Mouse (Mus musculus) kidney, embryonic 15.5 days (tissue): ENCODE results near the gene Mef2c. TPM values are rescaled to one million over a fixed set of nuclear protein-coding genes. Genes with fewer than 3 reads are reported as not detected.

Experiments used
- ATAC-seq: fragments of 200-750 bp; cut with Nextera tagmentation; replicated peaks from 2 replicates; pipeline ENCODE4 v1.8.0; 2017; ENCODE audit warnings: moderate TSS enrichment; ENCODE audit not compliant: low FRiP score
- H3K27ac ChIP-seq: fragments of 300-500 bp; sonication (generic); 2 replicates; pipeline ENCODE4 v1.5.1; 2015; ENCODE audit warnings: mild to moderate bottlenecking, inconsistent platforms
- H3K27me3 ChIP-seq: fragments of 300-500 bp; sonication (generic); 2 replicates; pipeline ENCODE4 v1.6.1; 2015; ENCODE audit warnings: inconsistent platforms
- H3K36me3 ChIP-seq: fragments of 300-500 bp; sonication (generic); 2 replicates; pipeline ENCODE4 v1.6.1; 2015; ENCODE audit warnings: inconsistent platforms
- H3K4me1 ChIP-seq: fragments of 300-500 bp; sonication (generic); 2 replicates; pipeline ENCODE4 v1.6.1; 2015; ENCODE audit warnings: inconsistent platforms
- H3K4me2 ChIP-seq: fragments of 300-500 bp; sonication (generic); 2 replicates; pipeline ENCODE4 v1.6.1; 2015; ENCODE audit warnings: moderate library complexity, mild to moderate bottlenecking, inconsistent platforms
- H3K4me3 ChIP-seq: fragments of 300-500 bp; sonication (generic); replicated peaks from 2 replicates; pipeline ENCODE4 v1.5.1; 2015; ENCODE audit warnings: mild to moderate bottlenecking, inconsistent platforms
- H3K9ac ChIP-seq: fragments of 300-500 bp; sonication (generic); 2 replicates; pipeline ENCODE4 v1.6.1; 2015; ENCODE audit warnings: mild to moderate bottlenecking, inconsistent platforms
- H3K9me3 ChIP-seq: fragments of 300-500 bp; sonication (generic); replicated peaks from 2 replicates; pipeline ENCODE4 v1.6.1; 2016; ENCODE audit warnings: inconsistent platforms
- WGBS: fragments of 180-500 bp; shearing (Covaris S2); methylation state at CpG from one replicate; pipeline ENCODE4 v1.1.7; 2015; ENCODE audit warnings: mixed read lengths; 5-methylcytosine and 5-hydroxymethylcytosine counted together
- polyA plus RNA-seq: library from polyadenylated mRNA; unstranded; fragments of >200 nt; fragmentation: Nextera tagmentation; extraction: Ambion mirVana; gene quantifications from 2 replicates; pipeline ENCODE4 v1.2.1, GENCODE M21; 2015

The Mef2c gene
- 53.6 and 60.4 TPM in 2 replicates for polyA plus RNA-seq

DNA sequence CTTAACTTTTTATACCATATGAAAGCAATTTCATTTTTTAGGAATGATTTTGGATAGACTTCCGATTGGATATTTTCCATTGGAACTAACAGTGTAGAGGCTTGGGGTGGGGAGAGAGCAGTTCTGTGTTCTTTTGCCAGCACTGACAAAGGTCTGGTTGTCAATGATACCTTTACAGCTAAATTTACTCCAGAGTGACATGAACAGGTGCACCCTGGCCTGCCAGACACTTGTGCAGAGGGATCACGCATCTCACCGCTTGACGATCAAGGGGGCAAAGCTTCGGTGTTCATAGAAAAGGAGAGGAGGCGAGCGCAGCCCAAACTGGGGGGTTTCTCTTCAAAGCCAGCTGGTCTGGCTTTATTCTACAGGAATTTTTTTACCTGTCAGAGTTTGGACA is at the start of gene Mef2c:
TSS of gene Mef2c (plus strand) at position 116 of the 400 bp plus-strand sequence.
- no peaks in the 10 kb centered on the region for H3K36me3 ChIP-seq
- 85% methylated on average over 7 of the region's 7 CpGs for WGBS

DNA sequence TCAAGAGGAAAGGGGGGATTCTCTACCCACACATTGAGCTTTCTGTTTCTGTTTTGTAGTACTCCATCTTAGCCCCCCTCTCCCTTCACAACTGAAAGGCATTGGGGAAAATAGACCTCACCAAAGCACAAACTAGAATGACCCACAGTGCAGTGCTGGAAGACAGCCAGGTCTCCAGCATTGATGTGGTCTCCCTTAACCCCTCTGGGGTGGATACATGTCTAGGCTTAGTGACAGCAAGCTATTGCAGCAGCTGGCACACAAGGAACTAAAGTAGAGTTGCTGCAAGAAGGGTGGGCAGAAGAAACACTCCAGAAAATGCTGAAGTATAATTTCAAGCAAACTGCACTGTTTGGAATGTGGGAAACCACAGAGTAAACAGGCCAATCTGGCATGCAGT is 45.1 kb upstream of the Mef2c start:
- ATAC-seq: no peak
- no peaks in the 10 kb centered on the region for H3K36me3 ChIP-seq
- H3K4me2 ChIP-seq: no peak overlapping the region
- peaks cover 4% of the 10 kb centered on the region; the same call in 1 of the 2 replicates for H3K4me1 ChIP-seq
- no peak overlapping the region for H3K4me3 ChIP-seq
- no peak overlapping the region for H3K9ac ChIP-seq
- no peak overlapping the region for H3K27ac ChIP-seq
- H3K27me3 ChIP-seq: no peaks in the 10 kb centered on the region
- no peaks in the 10 kb centered on the region for H3K9me3 ChIP-seq

More for the DNA sequence above, at the start of gene Mef2c:
- Histone ChIP-seq H3K4me2 (no peak within 1 kb of the TSS), H3K4me3 (no peak within 1 kb of the TSS), H3K27ac (no peak within 1 kb of the TSS), H3K4me1 (no peaks in the 10 kb centered on the region), H3K9me3 (no peaks in the 10 kb centered on the region), H3K27me3 (no peaks in the 10 kb centered on the region), H3K9ac (no peak within 1 kb of the TSS)
- no peak for ATAC-seq

DNA sequence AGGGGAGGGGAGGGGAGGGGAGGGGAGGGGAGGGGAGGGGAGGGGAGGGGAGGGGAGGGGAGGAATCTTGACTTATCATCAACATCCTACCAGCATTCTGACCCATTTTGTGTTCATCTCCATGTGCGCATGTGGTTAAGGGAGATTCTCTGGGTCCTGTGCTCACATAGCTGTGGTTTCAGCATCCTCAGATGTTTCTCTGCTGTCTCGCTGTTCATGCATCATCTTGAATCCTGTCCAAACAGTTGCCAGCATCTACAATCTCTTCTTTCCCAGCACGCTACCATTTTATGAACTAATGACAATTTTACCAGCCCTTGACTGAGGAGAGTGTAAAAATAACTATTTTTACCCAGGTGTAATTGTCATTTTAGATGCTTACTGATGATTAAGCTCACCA is 44.2 kb upstream of the Mef2c start:
- Histone ChIP-seq H3K9me3 (no peaks in the 10 kb centered on the region), H3K4me1 (peaks cover 4% of the 10 kb centered on the region; the same call in 1 of the 2 replicates), H3K36me3 (no peaks in the 10 kb centered on the region), H3K4me2 (no peak overlapping the region), H3K9ac (no peak overlapping the region), H3K4me3 (no peak overlapping the region), H3K27ac (no peak overlapping the region), H3K27me3 (no peaks in the 10 kb centered on the region)
- WGBS: 88% methylated on average over 3 of the region's 3 CpGs
- no peak for ATAC-seq

DNA sequence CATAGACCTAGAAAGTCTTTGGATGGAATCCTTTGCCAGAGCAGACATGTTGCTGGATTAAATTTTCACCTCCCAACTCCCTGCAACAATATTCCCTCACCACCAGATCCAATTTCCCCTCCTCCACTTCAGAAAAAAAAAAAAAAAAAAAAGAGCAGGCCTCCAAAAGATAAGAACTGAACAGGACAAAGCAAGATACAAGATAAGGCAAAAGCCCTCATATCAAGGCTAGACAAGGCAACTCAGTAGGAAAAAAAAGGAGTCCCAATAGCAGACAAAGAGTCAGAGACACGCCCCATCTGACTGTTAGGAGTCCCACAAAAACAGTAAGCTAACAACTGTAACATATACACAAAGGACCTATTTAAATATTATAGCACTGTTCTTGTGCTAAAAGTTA is 43.2 kb upstream of the Mef2c start:
- Histone ChIP-seq H3K9me3 (no peaks in the 10 kb centered on the region), H3K27me3 (no peaks in the 10 kb centered on the region), H3K36me3 (no peaks in the 10 kb centered on the region), H3K4me1 (peaks cover 4% of the 10 kb centered on the region; the same call in 1 of the 2 replicates), H3K4me3 (no peak overlapping the region), H3K4me2 (no peak overlapping the region), H3K27ac (no peak overlapping the region), H3K9ac (no peak overlapping the region)
- 82% methylated on average over 1 of the region's 1 CpGs for WGBS
- no peak for ATAC-seq

DNA sequence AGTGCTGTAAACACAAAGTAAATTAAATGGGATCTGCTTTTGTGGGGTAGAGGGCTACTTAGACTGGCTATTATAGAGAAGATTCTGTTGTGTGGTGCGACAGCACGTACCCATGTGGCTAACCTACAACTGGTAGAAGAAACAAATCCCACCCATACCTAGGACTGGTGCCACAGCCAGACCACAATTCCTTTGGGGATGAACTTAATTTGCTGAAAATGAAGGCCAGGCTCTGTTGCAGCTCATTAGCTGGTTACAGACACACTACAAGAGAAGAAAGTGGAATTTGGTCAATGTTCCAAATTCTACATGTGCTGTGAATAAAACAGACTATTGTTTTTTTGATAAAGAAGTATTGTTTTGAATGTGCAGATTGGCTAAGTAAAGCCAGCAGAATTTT is 42.3 kb upstream of the Mef2c start:
- no peak for ATAC-seq
- 0 out of 2 replicates have a peak overlapping the region, but pooled peaks have one; percentile 9 for H3K27ac ChIP-seq
- H3K4me3 ChIP-seq: no peak overlapping the region
- no peak overlapping the region for H3K4me2 ChIP-seq
- no peaks in the 10 kb centered on the region for H3K9me3 ChIP-seq
- peaks cover 4% of the 10 kb centered on the region; the same call in 1 of the 2 replicates for H3K4me1 ChIP-seq
- no peak overlapping the region for H3K9ac ChIP-seq
- no peaks in the 10 kb centered on the region for H3K36me3 ChIP-seq
- H3K27me3 ChIP-seq: no peaks in the 10 kb centered on the region
- WGBS: 94% methylated on average over 2 of the region's 2 CpGs

DNA sequence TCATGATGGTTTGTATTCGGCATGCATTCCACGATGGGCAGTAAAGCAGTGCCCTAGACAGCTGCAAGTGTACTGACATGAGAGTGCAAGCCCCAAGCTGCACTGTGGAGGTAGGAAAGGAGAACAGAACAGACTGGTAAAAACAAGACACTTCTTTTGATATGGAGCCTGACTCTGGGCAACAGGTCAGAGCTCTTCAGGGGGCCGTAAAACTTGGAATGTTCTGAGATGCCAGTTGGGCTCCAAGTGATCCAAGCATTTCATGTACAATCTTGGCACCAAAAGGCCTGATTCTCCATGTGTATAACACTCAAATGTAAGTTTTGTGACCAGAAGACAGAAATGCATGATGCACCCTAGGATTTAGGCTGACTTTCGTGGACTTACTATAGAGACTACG is 37.1 kb upstream of the Mef2c start:
- Histone ChIP-seq H3K27ac (no peak overlapping the region), H3K36me3 (no peaks in the 10 kb centered on the region), H3K4me2 (no peak overlapping the region), H3K4me3 (no peak overlapping the region), H3K9ac (no peak overlapping the region), H3K4me1 (peaks cover 4% of the 10 kb centered on the region; the same call in 1 of the 2 replicates), H3K27me3 (no peaks in the 10 kb centered on the region), H3K9me3 (no peaks in the 10 kb centered on the region)
- ATAC-seq: no peak
- WGBS: 81% methylated on average over 5 of the region's 5 CpGs

DNA sequence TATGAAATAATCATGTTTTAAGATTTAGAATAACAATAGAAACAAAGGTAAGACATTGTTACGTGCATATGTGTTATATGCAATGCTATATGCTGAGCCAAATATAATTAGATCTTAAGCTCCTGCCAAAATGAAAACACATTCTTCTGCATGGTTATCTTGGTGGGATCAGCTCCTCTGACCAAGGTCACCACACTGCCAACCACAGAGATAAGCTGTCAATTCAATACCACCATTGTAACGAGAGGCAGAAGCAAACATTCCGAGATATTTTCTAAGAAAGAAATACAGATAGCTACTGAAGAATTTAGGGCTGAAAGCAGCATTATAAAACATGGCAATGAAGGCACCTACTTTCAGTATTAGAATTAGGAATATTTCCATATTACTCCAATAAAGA is 35.0 kb upstream of the Mef2c start:
- Histone ChIP-seq H3K27me3 (no peaks in the 10 kb centered on the region), H3K9me3 (no peaks in the 10 kb centered on the region), H3K36me3 (no peaks in the 10 kb centered on the region), H3K4me3 (no peak overlapping the region), H3K4me1 (no peaks in the 10 kb centered on the region), H3K27ac (no peak overlapping the region), H3K4me2 (no peak overlapping the region), H3K9ac (no peak overlapping the region)
- 76% methylated on average over 3 of the region's 3 CpGs for WGBS
- no peak for ATAC-seq

DNA sequence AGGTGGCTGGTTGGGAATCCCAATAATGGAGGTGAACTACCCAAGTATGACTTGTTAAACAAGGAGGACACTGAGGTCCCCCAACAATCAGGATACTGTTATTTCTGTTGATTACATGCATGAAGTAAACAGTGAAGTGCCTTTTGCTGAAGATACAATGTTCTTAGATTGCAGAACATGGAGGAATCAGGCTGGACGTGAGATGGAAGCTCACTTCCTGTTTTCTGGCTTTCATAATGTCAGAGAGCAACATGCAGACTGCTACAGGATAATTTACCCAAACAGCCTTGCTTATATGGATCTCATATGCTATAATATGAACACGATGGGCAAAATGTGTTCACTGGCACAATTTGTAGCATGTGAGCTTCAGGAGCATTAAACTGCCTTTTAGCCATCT is 30.1 kb upstream of the Mef2c start:
- no peaks in the 10 kb centered on the region for H3K27me3 ChIP-seq
- 89% methylated on average over 2 of the region's 2 CpGs for WGBS
- no peak overlapping the region for H3K4me2 ChIP-seq
- no peaks in the 10 kb centered on the region for H3K36me3 ChIP-seq
- no peak overlapping the region for H3K27ac ChIP-seq
- H3K9me3 ChIP-seq: no peaks in the 10 kb centered on the region
- no peak for ATAC-seq
- H3K4me1 ChIP-seq: no peaks in the 10 kb centered on the region
- no peak overlapping the region for H3K9ac ChIP-seq
- no peak overlapping the region for H3K4me3 ChIP-seq

DNA sequence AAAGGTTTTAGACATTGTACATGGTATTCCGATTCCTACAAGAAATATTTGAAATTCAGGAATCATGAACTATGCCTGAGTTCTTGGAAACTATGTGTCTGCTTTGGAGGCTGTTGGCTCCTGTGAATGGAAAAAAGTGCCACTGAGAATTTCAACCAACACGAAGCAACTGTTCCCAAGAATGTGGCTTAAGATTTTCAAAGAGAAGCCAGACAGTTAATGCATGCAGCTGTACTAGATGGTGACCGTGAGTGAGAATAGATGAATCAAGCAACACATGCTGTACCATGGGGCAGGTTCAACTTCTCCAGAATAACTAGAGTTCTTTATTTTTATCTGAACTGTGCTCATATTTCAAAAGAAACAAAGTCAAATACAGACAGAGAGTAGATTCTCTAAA is 23.4 kb upstream of the Mef2c start:
- H3K9ac ChIP-seq: no peak overlapping the region
- H3K27ac ChIP-seq: no peak overlapping the region
- no peak overlapping the region for H3K4me3 ChIP-seq
- H3K4me2 ChIP-seq: no peak overlapping the region
- WGBS: 78% methylated on average over 3 of the region's 3 CpGs
- no peaks in the 10 kb centered on the region for H3K27me3 ChIP-seq
- no peaks in the 10 kb centered on the region for H3K9me3 ChIP-seq
- no peak for ATAC-seq
- H3K4me1 ChIP-seq: no peaks in the 10 kb centered on the region
- no peaks in the 10 kb centered on the region for H3K36me3 ChIP-seq

- ATAC-seq: no peak
- no peak overlapping the region for H3K27ac ChIP-seq
- H3K9me3 ChIP-seq: no peaks in the 10 kb centered on the region
- no peaks in the 10 kb centered on the region for H3K36me3 ChIP-seq
- no peak overlapping the region for H3K9ac ChIP-seq
- H3K4me2 ChIP-seq: no peak overlapping the region
- no peaks in the 10 kb centered on the region for H3K27me3 ChIP-seq
- 67% methylated on average over 7 of the region's 7 CpGs for WGBS
- H3K4me3 ChIP-seq: no peak overlapping the region
- H3K4me1 ChIP-seq: no peaks in the 10 kb centered on the region
Observed at GRCm38 (mm10) chr13:83481310-83481709, 22.5 kb upstream of the Mef2c start.

GRCm38 (mm10) chr13:83482087-83482486 is 21.7 kb upstream of the Mef2c start:
- 77% methylated on average over 5 of the region's 5 CpGs for WGBS
- Histone ChIP-seq H3K4me1 (no peaks in the 10 kb centered on the region), H3K9me3 (no peaks in the 10 kb centered on the region), H3K27ac (no peak overlapping the region), H3K9ac (no peak overlapping the region), H3K4me2 (no peak overlapping the region), H3K4me3 (no peak overlapping the region), H3K36me3 (no peaks in the 10 kb centered on the region), H3K27me3 (no peaks in the 10 kb centered on the region)
- no peak for ATAC-seq

DNA sequence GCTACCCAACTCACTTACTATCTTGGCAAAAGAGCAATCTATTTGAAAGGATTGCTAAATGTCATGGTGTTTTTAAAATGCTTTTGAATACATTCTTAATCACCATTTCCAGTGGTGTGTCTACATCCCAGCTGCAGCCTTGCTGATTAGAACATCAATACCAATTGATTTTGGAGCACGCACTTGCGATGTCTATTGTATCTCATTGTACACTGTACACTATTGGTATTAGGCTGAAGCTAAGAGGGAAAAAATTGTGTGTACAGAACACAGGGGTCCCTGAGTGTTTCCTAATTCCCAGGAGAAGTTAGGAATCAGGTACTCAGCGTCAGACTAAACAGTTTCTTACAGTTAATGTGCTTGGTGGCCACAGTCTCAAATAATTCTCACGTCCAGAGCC is 19.6 kb upstream of the Mef2c start:
- no peak overlapping the region for H3K4me3 ChIP-seq
- H3K9me3 ChIP-seq: no peaks in the 10 kb centered on the region
- no peaks in the 10 kb centered on the region for H3K36me3 ChIP-seq
- no peaks in the 10 kb centered on the region for H3K4me1 ChIP-seq
- no peak overlapping the region for H3K9ac ChIP-seq
- no peak for ATAC-seq
- H3K27ac ChIP-seq: no peak overlapping the region
- H3K27me3 ChIP-seq: no peaks in the 10 kb centered on the region
- 85% methylated on average over 4 of the region's 4 CpGs for WGBS
- no peak overlapping the region for H3K4me2 ChIP-seq

- Histone ChIP-seq H3K27me3 (no peaks in the 10 kb centered on the region), H3K27ac (no peak overlapping the region), H3K4me1 (no peaks in the 10 kb centered on the region), H3K4me2 (no peak overlapping the region), H3K4me3 (no peak overlapping the region), H3K36me3 (no peaks in the 10 kb centered on the region), H3K9ac (no peak overlapping the region), H3K9me3 (no peaks in the 10 kb centered on the region)
- WGBS: 76% methylated on average over 7 of the region's 7 CpGs
- ATAC-seq: no peak
Observed at GRCm38 (mm10) chr13:83484721-83485369, 19.0 kb upstream of the Mef2c start.
